Mouse (Mus musculus) forebrain, embryonic 11.5 days (tissue): ENCODE data around the gene Mthfr. TPM values are rescaled to one million over a fixed set of nuclear protein-coding genes. Genes with fewer than 3 reads are reported as not detected.

Source experiments
- ATAC-seq: fragments of 200-750 bp; cut with Nextera tagmentation; replicated peaks from 2 replicates; pipeline ENCODE4 v1.8.0; 2017; ENCODE audit warnings: moderate TSS enrichment; ENCODE audit not compliant: low FRiP score
- DNase-seq: peaks from one replicate; pipeline ENCODE4 v3.0.0-alpha.2; 2017; ENCODE audit warnings: low spot score
- H3K27ac ChIP-seq: fragments of 300-500 bp; sonication (generic); 2 replicates; pipeline ENCODE4 v1.5.1; 2014; ENCODE audit warnings: low read depth, low read length
- H3K27me3 ChIP-seq: fragments of 300-500 bp; sonication (generic); 2 replicates; pipeline ENCODE4 v1.6.1; 2014; ENCODE audit warnings: mild to moderate bottlenecking, low read length, mixed read lengths; ENCODE audit not compliant: control insufficient read depth, insufficient read depth
- H3K36me3 ChIP-seq: fragments of 300-500 bp; sonication (generic); 2 replicates; pipeline ENCODE4 v1.6.1; 2014; ENCODE audit warnings: mild to moderate bottlenecking, low read length, moderate library complexity, mixed read lengths; ENCODE audit not compliant: control insufficient read depth, insufficient read depth
- H3K4me1 ChIP-seq: fragments of 300-500 bp; sonication (generic); replicated peaks from 2 replicates; pipeline ENCODE4 v1.6.1; 2014; ENCODE audit warnings: low read length, mixed read lengths; ENCODE audit not compliant: control insufficient read depth, insufficient read depth
- H3K4me2 ChIP-seq: fragments of 300-500 bp; sonication (generic); 2 replicates; pipeline ENCODE4 v1.6.1; 2014; ENCODE audit warnings: low read depth, mild to moderate bottlenecking, low read length, moderate library complexity, mixed read lengths; ENCODE audit not compliant: severe bottlenecking
- H3K4me3 ChIP-seq: fragments of 300-500 bp; sonication (generic); 2 replicates; pipeline ENCODE4 v1.5.1; 2014; ENCODE audit warnings: low read depth, low read length
- H3K9ac ChIP-seq: fragments of 300-500 bp; sonication (generic); 2 replicates; pipeline ENCODE4 v1.6.1; 2014; ENCODE audit warnings: low read length
- H3K9me3 ChIP-seq: fragments of 300-500 bp; sonication (generic); 2 replicates; pipeline ENCODE4 v1.6.1; 2016; ENCODE audit warnings: low read length, mixed read lengths; ENCODE audit not compliant: control insufficient read depth
- WGBS: fragments of 180-500 bp; shearing (Covaris S2); extraction: QIAGEN DNeasy Blood & Tissue Kit; methylation state at CpG from one replicate; pipeline ENCODE4 v1.1.7; 2014; 5-methylcytosine and 5-hydroxymethylcytosine counted together
- polyA plus RNA-seq: library from polyadenylated mRNA; unstranded; fragments of >200 nt; fragmentation: Nextera tagmentation; extraction: Ambion mirVana; gene quantifications from 2 replicates; pipeline ENCODE4 v1.2.1, GENCODE M21; 2014

The Mthfr gene
- polyA plus RNA-seq, 1 experiment from 2014 or later, result 27.6 TPM

DNA sequence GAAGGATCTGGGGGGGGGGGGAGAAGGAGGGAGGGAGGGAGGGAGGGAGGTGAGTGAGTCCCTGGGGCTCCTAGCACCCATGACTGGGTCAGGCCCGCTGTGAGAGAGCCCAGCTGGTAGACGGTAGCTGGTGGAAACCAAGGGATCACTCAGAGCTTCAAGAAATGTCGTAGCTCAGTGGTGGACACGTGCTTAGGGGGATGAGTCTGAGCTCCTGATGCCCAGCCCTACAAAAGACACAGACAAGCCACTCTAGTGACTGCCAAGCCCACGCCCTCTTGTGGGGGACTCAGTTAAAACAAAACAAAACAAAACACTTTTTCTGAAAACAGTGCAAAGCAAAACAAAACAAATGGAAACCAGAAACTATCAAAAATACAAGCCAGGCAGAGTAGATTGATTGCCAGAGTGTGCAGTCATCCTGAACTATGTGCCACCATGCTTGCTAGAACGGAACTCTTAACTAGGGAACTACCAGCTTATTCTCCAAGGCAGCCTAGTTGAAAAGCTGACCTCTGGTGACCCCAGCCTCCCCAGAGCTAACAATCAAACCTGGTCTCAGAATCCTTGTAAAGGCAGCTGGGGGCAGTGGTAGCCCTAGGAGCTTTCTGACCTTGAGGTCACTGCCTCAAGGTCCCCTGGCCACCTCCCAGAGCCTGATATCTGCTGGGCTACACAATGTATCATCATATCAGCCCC lies 27.0 kb downstream of the Mthfr start:
- Histone ChIP-seq H3K9ac (no peak overlapping the region), H3K27ac (no peak overlapping the region), H3K9me3 (no peaks in the 10 kb centered on the region), H3K4me1 (no peaks in the 10 kb centered on the region), H3K4me2 (no peak overlapping the region), H3K27me3 (no peaks in the 10 kb centered on the region), H3K4me3 (no peak overlapping the region), H3K36me3 (no peaks in the 10 kb centered on the region)
- DNase-seq (no peak), ATAC-seq (no peak)
- WGBS, result 40% methylated on average over 6 of the region's 6 CpGs

DNA sequence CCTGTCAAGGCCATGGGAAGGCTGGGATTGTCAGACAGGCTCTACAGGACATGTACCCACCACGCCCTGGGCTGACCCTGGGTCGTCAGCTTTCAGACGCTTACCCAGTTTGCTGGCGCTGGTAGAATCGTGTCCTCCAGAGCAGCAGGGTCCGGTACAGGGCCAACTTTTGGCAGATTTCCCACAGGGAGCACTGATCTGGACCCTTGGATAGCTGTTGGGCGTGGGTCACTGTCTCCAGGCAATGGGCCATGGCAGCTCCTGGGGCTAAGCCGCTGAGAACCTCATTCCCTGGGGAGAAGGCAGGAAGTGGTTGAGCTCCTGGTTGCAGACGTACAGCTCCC lies 27.5 kb downstream of the Mthfr start:
- Histone ChIP-seq H3K27me3 (no peaks in the 10 kb centered on the region), H3K4me1 (no peaks in the 10 kb centered on the region), H3K36me3 (no peaks in the 10 kb centered on the region), H3K4me3 (no peak overlapping the region), H3K9ac (no peak overlapping the region), H3K27ac (no peak overlapping the region), H3K9me3 (no peaks in the 10 kb centered on the region), H3K4me2 (no peak overlapping the region)
- 66% methylated on average over 9 of the region's 9 CpGs for WGBS
- DNase-seq, result no peak
- ATAC-seq, result no peak

DNA sequence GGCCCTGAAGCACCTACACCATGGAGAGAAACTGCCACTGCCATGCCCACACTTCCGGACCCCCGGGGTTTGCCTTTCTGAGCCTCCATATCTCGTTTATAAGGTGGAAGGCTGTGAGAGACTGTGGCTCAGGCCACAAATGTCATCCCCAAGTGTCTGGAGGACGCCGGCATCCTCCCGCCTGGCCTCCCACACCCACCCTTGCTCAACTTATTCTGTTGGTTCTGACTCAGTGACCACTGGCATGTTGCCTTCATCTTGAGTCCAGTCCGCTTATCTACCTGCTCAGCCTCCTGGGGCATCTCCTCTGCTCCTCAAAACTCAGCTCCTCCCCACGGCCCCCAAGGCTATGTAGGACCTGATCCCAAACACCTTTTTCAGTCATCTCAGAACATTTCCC lies 28.5 kb downstream of the Mthfr start:
- no peak overlapping the region for H3K4me2 ChIP-seq
- 88% methylated on average over 8 of the region's 8 CpGs for WGBS
- H3K4me1 ChIP-seq, result no peaks in the 10 kb centered on the region
- ATAC-seq (no peak), DNase-seq (no peak)
- no peak overlapping the region for H3K4me3 ChIP-seq
- H3K27me3 ChIP-seq, result no peaks in the 10 kb centered on the region
- H3K36me3 ChIP-seq, result no peaks in the 10 kb centered on the region
- no peak overlapping the region for H3K9ac ChIP-seq
- H3K27ac ChIP-seq, result no peak overlapping the region
- H3K9me3 ChIP-seq, result no peaks in the 10 kb centered on the region

DNA sequence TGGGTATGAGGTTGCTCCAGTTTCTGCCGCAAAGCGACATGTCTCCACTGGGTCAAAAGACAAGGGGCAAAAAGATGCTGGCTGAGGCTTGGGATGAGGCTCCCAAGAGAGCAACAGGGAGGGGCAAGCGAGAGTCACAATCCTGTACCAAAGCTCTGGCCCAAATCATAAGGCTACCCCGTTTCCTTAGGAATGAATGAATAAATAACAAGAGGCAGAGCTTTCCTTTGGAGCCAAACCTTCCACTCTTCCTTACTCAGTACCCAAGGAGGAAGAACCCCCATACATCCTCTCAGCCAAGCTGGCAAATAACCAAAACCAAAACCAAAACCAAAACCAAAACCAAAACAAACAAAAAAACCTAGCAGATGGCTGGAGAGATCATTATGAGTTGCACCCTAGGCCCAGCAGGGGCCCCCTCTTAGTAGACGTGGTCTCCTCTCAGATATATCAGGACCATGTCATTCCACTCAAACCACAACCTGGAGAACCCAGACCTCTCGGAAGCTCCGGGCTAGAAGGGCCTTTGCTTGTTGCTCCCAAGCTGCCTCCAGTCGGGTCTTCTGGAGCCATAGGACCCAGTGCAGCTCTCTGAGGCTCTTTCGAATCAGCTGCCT lies 30.8 kb downstream of the Mthfr start:
- Histone ChIP-seq H3K4me1 (no peaks in the 10 kb centered on the region), H3K4me2 (no peak overlapping the region), H3K9ac (no peak overlapping the region), H3K9me3 (no peaks in the 10 kb centered on the region), H3K27me3 (no peaks in the 10 kb centered on the region), H3K36me3 (no peaks in the 10 kb centered on the region), H3K4me3 (no peak overlapping the region), H3K27ac (no peak overlapping the region)
- ATAC-seq, result no peak
- 85% methylated on average over 9 of the region's 9 CpGs for WGBS
- DNase-seq, result no peak

DNA sequence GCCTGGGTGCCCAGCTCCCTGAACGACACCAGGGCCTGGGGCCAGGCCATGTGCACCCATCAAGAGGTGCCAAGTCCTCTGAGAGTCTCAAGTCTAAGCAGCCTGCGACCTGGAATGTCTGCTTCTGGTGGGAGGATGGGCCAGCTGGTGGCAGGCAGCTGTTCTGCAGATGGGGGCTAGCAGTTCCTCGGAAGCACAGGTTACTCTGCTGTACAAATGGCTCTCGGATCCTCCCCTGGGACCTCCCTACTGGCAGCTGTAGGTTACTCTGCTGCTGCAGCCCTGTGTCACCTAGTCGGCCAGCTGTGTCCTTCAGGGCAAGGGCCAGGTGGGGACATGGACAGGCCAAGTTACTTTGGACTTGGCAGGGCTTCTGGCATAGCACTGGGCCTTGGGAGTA lies 32.6 kb downstream of the Mthfr start:
- no peak overlapping the region for H3K27ac ChIP-seq
- 76% methylated on average over 5 of the region's 5 CpGs for WGBS
- H3K4me3 ChIP-seq, result no peak overlapping the region
- DNase-seq (no peak), ATAC-seq (no peak)
- no peaks in the 10 kb centered on the region for H3K27me3 ChIP-seq
- H3K4me2 ChIP-seq, result no peak overlapping the region
- H3K9me3 ChIP-seq, result no peaks in the 10 kb centered on the region
- no peak overlapping the region for H3K9ac ChIP-seq
- H3K4me1 ChIP-seq, result no peaks in the 10 kb centered on the region
- no peaks in the 10 kb centered on the region for H3K36me3 ChIP-seq

- no peak overlapping the region for H3K27ac ChIP-seq
- 45% methylated on average over 17 of the region's 17 CpGs for WGBS
- no peaks in the 10 kb centered on the region for H3K36me3 ChIP-seq
- peak overlapping the region; percentile 3; the same call in 1 of the 2 replicates for H3K4me3 ChIP-seq
- H3K4me2 ChIP-seq, result peak overlapping the region; percentile 37; the same call in 1 of the 2 replicates
- ATAC-seq, result peak; percentile 25; the same call in 1 of the 2 replicates
- H3K9ac ChIP-seq, result no peak overlapping the region
- H3K9me3 ChIP-seq, result no peaks in the 10 kb centered on the region
- H3K27me3 ChIP-seq, result no peaks in the 10 kb centered on the region
- DNase-seq, result no peak
- H3K4me1 ChIP-seq, result no peaks in the 10 kb centered on the region
Measured at GRCm38 (mm10) chr4:148074521-148075189, 35.8 kb downstream of the Mthfr start.

GRCm38 (mm10) chr4:148075259-148075658 lies 36.4 kb downstream of the Mthfr start:
- H3K36me3 ChIP-seq, result no peaks in the 10 kb centered on the region
- no peak overlapping the region for H3K9ac ChIP-seq
- DNase-seq (peak; percentile 81), ATAC-seq (peak; percentile 45)
- no peaks in the 10 kb centered on the region for H3K27me3 ChIP-seq
- no peaks in the 10 kb centered on the region for H3K9me3 ChIP-seq
- WGBS, result 49% methylated on average over 21 of the region's 21 CpGs
- peak overlapping the region; percentile 37; the same call in 1 of the 2 replicates for H3K4me2 ChIP-seq
- peak overlapping the region; percentile 3; the same call in 1 of the 2 replicates for H3K4me3 ChIP-seq
- no peaks in the 10 kb centered on the region for H3K4me1 ChIP-seq
- H3K27ac ChIP-seq, result no peak overlapping the region

GRCm38 (mm10) chr4:148075881-148076280 lies 37.0 kb downstream of the Mthfr start:
- Histone ChIP-seq H3K27me3 (no peaks in the 10 kb centered on the region), H3K36me3 (no peaks in the 10 kb centered on the region), H3K4me3 (no peak overlapping the region), H3K9ac (no peak overlapping the region), H3K9me3 (no peaks in the 10 kb centered on the region), H3K27ac (no peak overlapping the region), H3K4me1 (no peaks in the 10 kb centered on the region), H3K4me2 (no peak overlapping the region)
- WGBS, result 89% methylated on average over 6 of the region's 6 CpGs
- no peak for DNase-seq
- ATAC-seq, result no peak
